Mouse (Mus musculus) G1E (cell line): ENCODE measurements around the gene Sapcd1.

Experiments used
- CTCF ChIP-seq: IDR thresholded peaks from 2 replicates; pipeline ENCODE4 v1.5.1; 2012; ENCODE audit warnings: low read depth, low read length, inconsistent platforms, mixed read lengths
- TAL1 ChIP-seq: conservative IDR thresholded peaks from 2 replicates; pipeline ENCODE4 v1.6.1; 2012; ENCODE audit warnings: low read depth, low read length, inconsistent platforms, mixed read lengths

GRCm38 (mm10) chr17:35024261-35024660, 3.6 kb downstream of the Sapcd1 start:
- TF ChIP-seq CTCF (no peak), TAL1 (no peak)
